Mouse (Mus musculus): ENCODE results near the gene Tbc1d12. TPM values are rescaled to one million over a fixed set of nuclear protein-coding genes. Genes with fewer than 3 reads are reported as not detected.

The Tbc1d12 gene
- polyA plus RNA-seq, 1 experiment from 2014 or later, result 4.7 TPM

- Histone ChIP-seq H3K27ac (replicated peaks; ENCODE audit: low read depth, low read length) (no peak overlapping the region), H3K9ac (ENCODE audit: low read depth, low read length) (peak overlapping the region; percentile 97), H3K4me1 (ENCODE audit: control insufficient read depth, insufficient read depth, low read length) (peaks cover 7% of the 10 kb centered on the region), H3K9me3 (ENCODE audit: control insufficient read depth, low read length) (no peaks in the 10 kb centered on the region), H3K4me3 (ENCODE audit: low read depth, low read length) (peak overlapping the region; percentile 86), H3K36me3 (ENCODE audit: control insufficient read depth, insufficient read depth, low read length) (peaks cover 9% of the 10 kb centered on the region), H3K27me3 (replicated peaks; ENCODE audit: control insufficient read depth, insufficient read depth, low read length) (no peaks in the 10 kb centered on the region), H3K4me2 (ENCODE audit: low read depth, low read length) (peak overlapping the region; percentile 88)
- no peak for ATAC-seq (ENCODE audit: low read depth)
- DNase-seq (ENCODE audit: low spot score), result no peak
- 65% methylated on average over 13 of the region's 13 CpGs for WGBS
Observed at GRCm38 (mm10) chr19:38929471-38930251, 93.3 kb downstream of the Tbc1d12 start.

GRCm38 (mm10) chr19:38930252-38930787, 93.9 kb downstream of the Tbc1d12 start:
- WGBS, result 2% methylated on average over 23 of the region's 23 CpGs
- no peaks in the 10 kb centered on the region for H3K27me3 ChIP-seq (replicated peaks; ENCODE audit: control insufficient read depth, insufficient read depth, low read length)
- 0 out of 2 replicates have a peak, but pooled peaks have one; percentile 4 for ATAC-seq (ENCODE audit: low read depth)

GRCm38 (mm10) chr19:38930788-38931565, 94.6 kb downstream of the Tbc1d12 start, which contains the start of gene Hells:
Gene Hells (plus strand): TSS chr19:38930915.
- peaks cover 7% of the 10 kb centered on the region for H3K4me1 ChIP-seq (ENCODE audit: control insufficient read depth, insufficient read depth, low read length)
- ATAC-seq (ENCODE audit: low read depth), result peak; percentile 95
- H3K36me3 ChIP-seq (ENCODE audit: control insufficient read depth, insufficient read depth, low read length), result peaks cover 14% of the 10 kb centered on the region
- H3K9me3 ChIP-seq (ENCODE audit: control insufficient read depth, low read length), result no peaks in the 10 kb centered on the region
- peak within 1 kb of the TSS; percentile 80 for H3K27ac ChIP-seq (replicated peaks; ENCODE audit: low read depth, low read length)
- H3K9ac ChIP-seq (ENCODE audit: low read depth, low read length), result peak within 1 kb of the TSS; percentile 97
- H3K27me3 ChIP-seq (replicated peaks; ENCODE audit: control insufficient read depth, insufficient read depth, low read length), result no peaks in the 10 kb centered on the region
- peak within 1 kb of the TSS; percentile 88 for H3K4me2 ChIP-seq (ENCODE audit: low read depth, low read length)
- peak within 1 kb of the TSS; percentile 86 for H3K4me3 ChIP-seq (ENCODE audit: low read depth, low read length)
- peak; percentile 95 for DNase-seq (ENCODE audit: low spot score)
- WGBS, result under 1% methylated on average over 37 of the region's 76 CpGs

More at GRCm38 (mm10) chr19:38930252-38930787, 93.9 kb downstream of the Tbc1d12 start:
- Histone ChIP-seq H3K36me3 (ENCODE audit: control insufficient read depth, insufficient read depth, low read length) (peaks cover 9% of the 10 kb centered on the region), H3K4me1 (ENCODE audit: control insufficient read depth, insufficient read depth, low read length) (peaks cover 7% of the 10 kb centered on the region), H3K9me3 (ENCODE audit: control insufficient read depth, low read length) (no peaks in the 10 kb centered on the region), H3K9ac (ENCODE audit: low read depth, low read length) (peak overlapping the region; percentile 97), H3K27ac (replicated peaks; ENCODE audit: low read depth, low read length) (no peak overlapping the region), H3K4me2 (ENCODE audit: low read depth, low read length) (peak overlapping the region; percentile 88), H3K4me3 (ENCODE audit: low read depth, low read length) (peak overlapping the region; percentile 86)
- DNase-seq (ENCODE audit: low spot score), result no peak

- Histone ChIP-seq H3K4me2 (ENCODE audit: low read depth, low read length) (peak overlapping the region; percentile 88), H3K27ac (replicated peaks; ENCODE audit: low read depth, low read length) (peak overlapping the region; percentile 80; the same call in 1 of the 2 replicates), H3K4me3 (ENCODE audit: low read depth, low read length) (peak overlapping the region; percentile 86), H3K9me3 (ENCODE audit: control insufficient read depth, low read length) (no peaks in the 10 kb centered on the region), H3K36me3 (ENCODE audit: control insufficient read depth, insufficient read depth, low read length) (peaks cover 19% of the 10 kb centered on the region), H3K4me1 (ENCODE audit: control insufficient read depth, insufficient read depth, low read length) (peaks cover 7% of the 10 kb centered on the region), H3K9ac (ENCODE audit: low read depth, low read length) (peak overlapping the region; percentile 97), H3K27me3 (replicated peaks; ENCODE audit: control insufficient read depth, insufficient read depth, low read length) (no peaks in the 10 kb centered on the region)
- 1% methylated on average over 6 of the region's 6 CpGs for WGBS
- ATAC-seq (ENCODE audit: low read depth) (no peak; the same call in 1 of the 2 replicates), DNase-seq (ENCODE audit: low spot score) (no peak)
Observed at GRCm38 (mm10) chr19:38931566-38931890, 95.1 kb downstream of the Tbc1d12 start.

GRCm38 (mm10) chr19:38944590-38945307, 108.4 kb downstream of the Tbc1d12 start:
- 87% methylated on average over 2 of the region's 2 CpGs for WGBS
- peaks cover 44% of the 10 kb centered on the region for H3K36me3 ChIP-seq (ENCODE audit: control insufficient read depth, insufficient read depth, low read length)
- H3K9ac ChIP-seq (ENCODE audit: low read depth, low read length), result no peak overlapping the region
- H3K27ac ChIP-seq (replicated peaks; ENCODE audit: low read depth, low read length), result no peak overlapping the region
- no peak for DNase-seq (ENCODE audit: low spot score)
- no peaks in the 10 kb centered on the region for H3K4me1 ChIP-seq (ENCODE audit: control insufficient read depth, insufficient read depth, low read length)
- no peak overlapping the region for H3K4me3 ChIP-seq (ENCODE audit: low read depth, low read length)
- H3K4me2 ChIP-seq (ENCODE audit: low read depth, low read length), result no peak overlapping the region
- ATAC-seq (ENCODE audit: low read depth), result no peak
- H3K9me3 ChIP-seq (ENCODE audit: control insufficient read depth, low read length), result no peaks in the 10 kb centered on the region
- H3K27me3 ChIP-seq (replicated peaks; ENCODE audit: control insufficient read depth, insufficient read depth, low read length), result no peaks in the 10 kb centered on the region

Other genes with a start within 250 kb of the Tbc1d12 start
- gene Noc3l, start 17.3 kb upstream of the Tbc1d12 start, polyA plus RNA-seq (2014; fragmentation: Nextera tagmentation; extraction: Ambion mirVana), result 6.5 and 8.5 TPM in 2 replicates
- gene Hells, start 94.3 kb downstream of the Tbc1d12 start, polyA plus RNA-seq (2014; fragmentation: Nextera tagmentation; extraction: Ambion mirVana), result 35.4 and 39.3 TPM in 2 replicates
- not detected in 2 replicates for gene Cyp2c55, start 170.4 kb downstream of the Tbc1d12 start, polyA plus RNA-seq (2014; fragmentation: Nextera tagmentation; extraction: Ambion mirVana)
- not detected in 2 replicates for gene Cyp2c65, start 224.4 kb downstream of the Tbc1d12 start, polyA plus RNA-seq (2014; fragmentation: Nextera tagmentation; extraction: Ambion mirVana)